Mouse (Mus musculus): Measurements from ENCODE around the gene Mylip.

- TF ChIP-seq CTCF (IDR thresholded peaks at IDR 0.05; ENCODE audit: extremely low read depth, insufficient read depth, low read length) (no peak), POLR2A (IDR thresholded peaks at IDR 0.05; ENCODE audit: extremely low read depth, insufficient read depth, low read length) (no peak)
Measured at GRCm38 (mm10) chr13:45400700-45401099, 11.2 kb downstream of the Mylip start.

Measured in cortical plate, adult 2 months (tissue).